Mouse (Mus musculus) intestine, postnatal 0 days (tissue): Measurements from ENCODE around the gene Pilrb2. TPM values are rescaled to one million over a fixed set of nuclear protein-coding genes. Genes with fewer than 3 reads are reported as not detected.

ENCODE experiments used
- ATAC-seq: fragments of 200-750 bp; cut with Nextera tagmentation; 2 replicates; pipeline ENCODE4 v1.8.0; 2017; ENCODE audit warnings: mild to moderate bottlenecking, moderate TSS enrichment, moderate library complexity
- H3K27ac ChIP-seq: fragments of 300-500 bp; sonication (generic); 2 replicates; pipeline ENCODE4 v1.5.1; 2014; ENCODE audit warnings: mild to moderate bottlenecking, low read depth, low read length, moderate library complexity
- H3K27me3 ChIP-seq: fragments of 300-500 bp; sonication (generic); replicated peaks from 2 replicates; pipeline ENCODE4 v1.6.1; 2014; ENCODE audit warnings: low read length, mixed read lengths; ENCODE audit not compliant: control insufficient read depth, insufficient read depth
- H3K36me3 ChIP-seq: fragments of 300-500 bp; sonication (generic); 2 replicates; pipeline ENCODE4 v1.6.1; 2014; ENCODE audit warnings: mild to moderate bottlenecking, moderate library complexity; ENCODE audit not compliant: control insufficient read depth, insufficient read depth
- H3K4me1 ChIP-seq: fragments of 300-500 bp; sonication (generic); replicated peaks from 2 replicates; pipeline ENCODE4 v1.6.1; 2014; ENCODE audit warnings: antibody characterized with exemption, low read length, mixed read lengths; ENCODE audit not compliant: control insufficient read depth, insufficient read depth
- H3K4me2 ChIP-seq: fragments of 300-500 bp; sonication (generic); replicated peaks from 2 replicates; pipeline ENCODE4 v1.6.1; 2014; ENCODE audit warnings: low read depth, mild to moderate bottlenecking, moderate library complexity
- H3K4me3 ChIP-seq: fragments of 300-500 bp; sonication (generic); 2 replicates; pipeline ENCODE4 v1.5.1; 2014; ENCODE audit warnings: low read depth, low read length
- H3K9ac ChIP-seq: fragments of 300-500 bp; sonication (generic); 2 replicates; pipeline ENCODE4 v1.6.1; 2014; ENCODE audit warnings: mild to moderate bottlenecking, low read depth, low read length
- H3K9me3 ChIP-seq: fragments of 300-500 bp; sonication (generic); 2 replicates; pipeline ENCODE4 v1.6.1; 2016; ENCODE audit warnings: mixed run types; ENCODE audit not compliant: control insufficient read depth
- CTCF ChIP-seq: sonication (generic); IDR thresholded peaks from 2 replicates; pipeline ENCODE4 v1.5.1; 2016; ENCODE audit warnings: low read depth, mild to moderate bottlenecking, control low read depth, antibody characterized with exemption, moderate library complexity
- WGBS: fragments of 180-500 bp; shearing (Covaris S2); extraction: QIAGEN DNeasy Blood & Tissue Kit; methylation state at CpG from one replicate; pipeline ENCODE4 v1.1.7; 2014; 5-methylcytosine and 5-hydroxymethylcytosine counted together
- polyA plus RNA-seq: library from polyadenylated mRNA; unstranded; fragments of >200 nt; fragmentation: Nextera tagmentation; extraction: Ambion mirVana; gene quantifications from 2 replicates; pipeline ENCODE4 v1.2.1, GENCODE M21; 2015

Pilrb2 gene
- polyA plus RNA-seq, 1 experiment from 2014 or later, result 3.4 TPM

GRCm38 (mm10) chr5:137833500-137833899, 38.1 kb downstream of the Pilrb2 start:
- Histone ChIP-seq H3K4me1 (no peaks in the 10 kb centered on the region), H3K27ac (no peak overlapping the region), H3K4me2 (no peak overlapping the region), H3K4me3 (no peak overlapping the region), H3K36me3 (no peaks in the 10 kb centered on the region), H3K27me3 (no peaks in the 10 kb centered on the region), H3K9me3 (no peaks in the 10 kb centered on the region), H3K9ac (no peak overlapping the region)
- TF ChIP-seq CTCF, result no peak
- WGBS, result 56% methylated on average over 4 of the region's 4 CpGs
- no peak for ATAC-seq

GRCm38 (mm10) chr5:137831506-137831905, 40.1 kb downstream of the Pilrb2 start:
- 68% methylated on average over 6 of the region's 6 CpGs for WGBS
- TF ChIP-seq CTCF, result no peak

GRCm38 (mm10) chr5:137831106-137831505, 40.5 kb downstream of the Pilrb2 start:
- Histone ChIP-seq H3K4me3 (no peak overlapping the region), H3K36me3 (no peaks in the 10 kb centered on the region), H3K4me1 (no peaks in the 10 kb centered on the region), H3K4me2 (no peak overlapping the region), H3K9ac (no peak overlapping the region), H3K27ac (no peak overlapping the region), H3K9me3 (no peaks in the 10 kb centered on the region), H3K27me3 (no peaks in the 10 kb centered on the region)
- no peak for ATAC-seq
- no peak for TF ChIP-seq CTCF
- WGBS, result 79% methylated on average over 4 of the region's 4 CpGs

More at GRCm38 (mm10) chr5:137831506-137831905, 40.1 kb downstream of the Pilrb2 start:
- Histone ChIP-seq H3K9ac (no peak overlapping the region), H3K4me2 (no peak overlapping the region), H3K4me1 (no peaks in the 10 kb centered on the region), H3K27ac (no peak overlapping the region), H3K9me3 (no peaks in the 10 kb centered on the region), H3K27me3 (no peaks in the 10 kb centered on the region), H3K4me3 (no peak overlapping the region), H3K36me3 (no peaks in the 10 kb centered on the region)
- no peak for ATAC-seq

GRCm38 (mm10) chr5:137830238-137830637, 41.4 kb downstream of the Pilrb2 start:
- no peak for TF ChIP-seq CTCF
- H3K27ac ChIP-seq, result no peak overlapping the region
- H3K9ac ChIP-seq, result no peak overlapping the region
- H3K9me3 ChIP-seq, result no peaks in the 10 kb centered on the region
- no peak overlapping the region for H3K4me2 ChIP-seq
- H3K4me3 ChIP-seq, result no peak overlapping the region
- ATAC-seq, result no peak
- WGBS, result 73% methylated on average over 7 of the region's 7 CpGs
- H3K27me3 ChIP-seq, result no peaks in the 10 kb centered on the region
- no peaks in the 10 kb centered on the region for H3K36me3 ChIP-seq
- H3K4me1 ChIP-seq, result no peaks in the 10 kb centered on the region

- no peak for TF ChIP-seq CTCF
- H3K27me3 ChIP-seq, result no peaks in the 10 kb centered on the region
- 78% methylated on average over 6 of the region's 6 CpGs for WGBS
- H3K36me3 ChIP-seq, result no peaks in the 10 kb centered on the region
- no peak overlapping the region for H3K4me2 ChIP-seq
- H3K4me3 ChIP-seq, result no peak overlapping the region
- no peak overlapping the region for H3K27ac ChIP-seq
- H3K9me3 ChIP-seq, result no peaks in the 10 kb centered on the region
- no peak overlapping the region for H3K9ac ChIP-seq
- ATAC-seq, result no peak
- H3K4me1 ChIP-seq, result no peaks in the 10 kb centered on the region
Observed at GRCm38 (mm10) chr5:137828694-137829093, 42.9 kb downstream of the Pilrb2 start.

GRCm38 (mm10) chr5:137826421-137826820, 45.2 kb downstream of the Pilrb2 start:
- 47% methylated on average over 7 of the region's 7 CpGs for WGBS

GRCm38 (mm10) chr5:137825971-137826370, 45.6 kb downstream of the Pilrb2 start:
- WGBS, result 62% methylated on average over 2 of the region's 2 CpGs
- H3K4me2 ChIP-seq, result no peak overlapping the region
- no peaks in the 10 kb centered on the region for H3K9me3 ChIP-seq
- H3K9ac ChIP-seq, result no peak overlapping the region
- TF ChIP-seq CTCF, result no peak
- no peaks in the 10 kb centered on the region for H3K27me3 ChIP-seq
- no peak overlapping the region for H3K4me3 ChIP-seq
- H3K4me1 ChIP-seq, result no peaks in the 10 kb centered on the region
- H3K36me3 ChIP-seq, result no peaks in the 10 kb centered on the region
- ATAC-seq, result no peak
- H3K27ac ChIP-seq, result no peak overlapping the region

More at GRCm38 (mm10) chr5:137826421-137826820, 45.2 kb downstream of the Pilrb2 start:
- no peaks in the 10 kb centered on the region for H3K9me3 ChIP-seq
- ATAC-seq, result no peak
- no peak overlapping the region for H3K4me3 ChIP-seq
- no peaks in the 10 kb centered on the region for H3K27me3 ChIP-seq
- H3K27ac ChIP-seq, result no peak overlapping the region
- H3K36me3 ChIP-seq, result no peaks in the 10 kb centered on the region
- no peak overlapping the region for H3K9ac ChIP-seq
- no peak overlapping the region for H3K4me2 ChIP-seq
- TF ChIP-seq CTCF, result no peak
- H3K4me1 ChIP-seq, result no peaks in the 10 kb centered on the region
